Mouse (Mus musculus): Measurements from ENCODE around the gene Ndufa4l2. TPM values are rescaled to one million over a fixed set of nuclear protein-coding genes. Genes with fewer than 3 reads are reported as not detected.

Ndufa4l2 gene
- polyA plus RNA-seq (2015; fragmentation: Nextera tagmentation; extraction: Ambion mirVana) = 8.7 and 10.1 TPM in 2 replicates

- peak within 1 kb of the TSS; percentile 84 for H3K4me2 ChIP-seq (replicated peaks)
- peak within 1 kb of the TSS; percentile 52 for H3K4me3 ChIP-seq
- WGBS = 18% methylated on average over 6 of the region's 6 CpGs
- peaks cover 72% of the 10 kb centered on the region for H3K4me1 ChIP-seq
- H3K27ac ChIP-seq = no peak within 1 kb of the TSS; the same call in 1 of the 2 replicates
- no peaks in the 10 kb centered on the region for H3K9me3 ChIP-seq
- ATAC-seq (ENCODE audit: low FRiP score, low read depth) = no peak
- peaks cover 82% of the 10 kb centered on the region for H3K27me3 ChIP-seq
- peaks cover 27% of the 10 kb centered on the region for H3K36me3 ChIP-seq
- H3K9ac ChIP-seq = 0 out of 2 replicates have a peak within 1 kb of the TSS, but pooled peaks have one; percentile 1
These were observed at the start of gene Ndufa4l2 for GRCm38 (mm10) chr10:127514764-127515163. TSS of gene Ndufa4l2 (plus strand) at chr10:127514967.

GRCm38 (mm10) chr10:127471281-127471988 is 43.3 kb upstream of the Ndufa4l2 start:
- no peak for ATAC-seq (ENCODE audit: low FRiP score, low read depth)
- H3K4me3 ChIP-seq = no peak overlapping the region
- H3K4me2 ChIP-seq (replicated peaks) = no peak overlapping the region
- no peak overlapping the region for H3K27ac ChIP-seq
- peaks cover 7% of the 10 kb centered on the region; the same call in 1 of the 2 replicates for H3K4me1 ChIP-seq
- no peaks in the 10 kb centered on the region for H3K27me3 ChIP-seq
- H3K9me3 ChIP-seq = no peaks in the 10 kb centered on the region
- H3K36me3 ChIP-seq = peaks cover 72% of the 10 kb centered on the region
- H3K9ac ChIP-seq = no peak overlapping the region
- WGBS = 51% methylated on average over 15 of the region's 15 CpGs

- no peak for ATAC-seq (ENCODE audit: low FRiP score, low read depth)
- 83% methylated on average over 9 of the region's 9 CpGs for WGBS
- no peak overlapping the region for H3K4me3 ChIP-seq
These were observed 42.0 kb upstream of the Ndufa4l2 start for GRCm38 (mm10) chr10:127472722-127473121.

GRCm38 (mm10) chr10:127475175-127475574 is 39.6 kb upstream of the Ndufa4l2 start:
- H3K4me1 ChIP-seq = peaks cover 7% of the 10 kb centered on the region; the same call in 1 of the 2 replicates
- no peak for ATAC-seq (ENCODE audit: low FRiP score, low read depth)
- H3K27me3 ChIP-seq = no peaks in the 10 kb centered on the region
- H3K4me2 ChIP-seq (replicated peaks) = no peak overlapping the region
- H3K4me3 ChIP-seq = no peak overlapping the region
- no peak overlapping the region for H3K27ac ChIP-seq
- H3K9ac ChIP-seq = no peak overlapping the region
- peaks cover 70% of the 10 kb centered on the region for H3K36me3 ChIP-seq
- H3K9me3 ChIP-seq = no peaks in the 10 kb centered on the region
- WGBS = 96% methylated on average over 4 of the region's 4 CpGs

More at GRCm38 (mm10) chr10:127472722-127473121, 42.0 kb upstream of the Ndufa4l2 start:
- Histone ChIP-seq H3K27me3 (no peaks in the 10 kb centered on the region), H3K9me3 (no peaks in the 10 kb centered on the region), H3K4me1 (peaks cover 7% of the 10 kb centered on the region; the same call in 1 of the 2 replicates), H3K4me2 (replicated peaks) (no peak overlapping the region), H3K9ac (no peak overlapping the region), H3K36me3 (peaks cover 76% of the 10 kb centered on the region), H3K27ac (no peak overlapping the region)

GRCm38 (mm10) chr10:127476541-127476940 is 38.2 kb upstream of the Ndufa4l2 start:
- Histone ChIP-seq H3K4me2 (replicated peaks) (no peak overlapping the region), H3K9ac (no peak overlapping the region), H3K4me1 (peaks cover 2% of the 10 kb centered on the region; the same call in 1 of the 2 replicates), H3K4me3 (no peak overlapping the region), H3K36me3 (peaks cover 77% of the 10 kb centered on the region), H3K27ac (no peak overlapping the region), H3K9me3 (no peaks in the 10 kb centered on the region), H3K27me3 (no peaks in the 10 kb centered on the region)
- 85% methylated on average over 3 of the region's 3 CpGs for WGBS
- ATAC-seq (ENCODE audit: low FRiP score, low read depth) = no peak

- no peak overlapping the region for H3K4me2 ChIP-seq (replicated peaks)
- H3K9ac ChIP-seq = no peak overlapping the region
- no peak overlapping the region for H3K4me3 ChIP-seq
- ATAC-seq (ENCODE audit: low FRiP score, low read depth) = no peak
- H3K4me1 ChIP-seq = no peaks in the 10 kb centered on the region
- WGBS = 80% methylated on average over 7 of the region's 7 CpGs
- peaks cover 77% of the 10 kb centered on the region for H3K36me3 ChIP-seq
- no peaks in the 10 kb centered on the region for H3K27me3 ChIP-seq
- H3K9me3 ChIP-seq = no peaks in the 10 kb centered on the region
- no peak overlapping the region for H3K27ac ChIP-seq
These were observed 37.5 kb upstream of the Ndufa4l2 start for GRCm38 (mm10) chr10:127477301-127477700.

- no peak overlapping the region for H3K4me2 ChIP-seq (replicated peaks)
- H3K36me3 ChIP-seq = peaks cover 79% of the 10 kb centered on the region
- no peak for ATAC-seq (ENCODE audit: low FRiP score, low read depth)
- WGBS = 95% methylated on average over 4 of the region's 4 CpGs
- H3K4me3 ChIP-seq = no peak overlapping the region
- no peak overlapping the region for H3K9ac ChIP-seq
- no peaks in the 10 kb centered on the region for H3K27me3 ChIP-seq
- H3K4me1 ChIP-seq = no peaks in the 10 kb centered on the region
- H3K27ac ChIP-seq = no peak overlapping the region
- no peaks in the 10 kb centered on the region for H3K9me3 ChIP-seq
These were observed 35.6 kb upstream of the Ndufa4l2 start for GRCm38 (mm10) chr10:127479131-127479530.

- 85% methylated on average over 19 of the region's 19 CpGs for WGBS
- Histone ChIP-seq H3K9me3 (no peaks in the 10 kb centered on the region), H3K9ac (no peak overlapping the region; the same call in 1 of the 2 replicates), H3K36me3 (peaks cover 81% of the 10 kb centered on the region), H3K4me2 (replicated peaks) (no peak overlapping the region), H3K4me3 (no peak overlapping the region), H3K27ac (no peak overlapping the region), H3K27me3 (no peaks in the 10 kb centered on the region), H3K4me1 (no peaks in the 10 kb centered on the region)
- ATAC-seq (ENCODE audit: low FRiP score, low read depth) = no peak
These were observed 33.6 kb upstream of the Ndufa4l2 start for GRCm38 (mm10) chr10:127480833-127481813.

GRCm38 (mm10) chr10:127485235-127485634 is 29.5 kb upstream of the Ndufa4l2 start:
- H3K36me3 ChIP-seq = peaks cover 90% of the 10 kb centered on the region
- H3K9me3 ChIP-seq = no peaks in the 10 kb centered on the region
- no peak overlapping the region for H3K27ac ChIP-seq
- no peak for ATAC-seq (ENCODE audit: low FRiP score, low read depth)
- no peak overlapping the region for H3K9ac ChIP-seq
- H3K4me3 ChIP-seq = no peak overlapping the region
- H3K4me2 ChIP-seq (replicated peaks) = no peak overlapping the region
- 89% methylated on average over 10 of the region's 10 CpGs for WGBS
- no peaks in the 10 kb centered on the region for H3K4me1 ChIP-seq
- H3K27me3 ChIP-seq = no peaks in the 10 kb centered on the region

- H3K4me3 ChIP-seq = no peak overlapping the region
- WGBS = 92% methylated on average over 7 of the region's 7 CpGs
- no peak overlapping the region for H3K27ac ChIP-seq
- no peak overlapping the region for H3K4me2 ChIP-seq (replicated peaks)
- H3K36me3 ChIP-seq = peaks cover 92% of the 10 kb centered on the region
- ATAC-seq (ENCODE audit: low FRiP score, low read depth) = no peak
- H3K9ac ChIP-seq = no peak overlapping the region
- H3K9me3 ChIP-seq = no peaks in the 10 kb centered on the region
- H3K27me3 ChIP-seq = no peaks in the 10 kb centered on the region
- no peaks in the 10 kb centered on the region for H3K4me1 ChIP-seq
These were observed 25.9 kb upstream of the Ndufa4l2 start for GRCm38 (mm10) chr10:127488856-127489255.

GRCm38 (mm10) chr10:127490160-127491127 is 24.3 kb upstream of the Ndufa4l2 start:
- WGBS = 70% methylated on average over 18 of the region's 18 CpGs
- Histone ChIP-seq H3K27me3 (no peaks in the 10 kb centered on the region), H3K9me3 (0 out of 2 replicates have a peak, but pooled peaks cover 5% of the 10 kb centered on the region), H3K9ac (no peak overlapping the region), H3K4me2 (replicated peaks) (no peak overlapping the region), H3K4me3 (no peak overlapping the region), H3K27ac (no peak overlapping the region), H3K4me1 (no peaks in the 10 kb centered on the region), H3K36me3 (peaks cover 92% of the 10 kb centered on the region)
- ATAC-seq (ENCODE audit: low FRiP score, low read depth) = no peak
